In genomic region chr6:5109925-5110714, GRCm38 (mm10) we compare ENCODE assay signal across 7 mouse cellular contexts.
DNase-seq lines count a peak whose midpoint lies in the region; ATAC-seq and TF ChIP-seq lines count a peak whose summit lies in the region.

No protein-coding gene starts in this region.

- H3K9me3 ChIP-seq in embryonic facial prominence, embryonic 10.5 days: no peaks in the 10 kb centered on the region
- H3K9me3 ChIP-seq in intestine, postnatal 0 days (ENCODE audit: control insufficient read depth): no peaks in the 10 kb centered on the region
- H3K9me3 ChIP-seq in midbrain, embryonic 12.5 days: no peaks in the 10 kb centered on the region

- H3K9ac ChIP-seq in intestine, postnatal 0 days (ENCODE audit: low read depth, low read length): no peak overlapping the region
- peak overlapping the region; percentile 39; the same call in 1 of the 2 replicates for H3K9ac ChIP-seq in midbrain, embryonic 12.5 days (replicated peaks)

- H3K27me3 ChIP-seq in embryonic facial prominence, embryonic 10.5 days (replicated peaks; ENCODE audit: low read depth, poor library complexity, severe bottlenecking): no peaks in the 10 kb centered on the region
- H3K27me3 ChIP-seq in intestine, postnatal 0 days (replicated peaks; ENCODE audit: control insufficient read depth, insufficient read depth, low read length): no peaks in the 10 kb centered on the region
- no peaks in the 10 kb centered on the region for H3K27me3 ChIP-seq in midbrain, embryonic 12.5 days
- no peaks in the 10 kb centered on the region for H3K27me3 ChIP-seq in small intestine, adult 2 months (ENCODE audit: control insufficient read depth, insufficient read depth, low read length)

- peak; percentile 99 for TF ChIP-seq CTCF in intestine, postnatal 0 days (IDR thresholded peaks at IDR 0.05; ENCODE audit: low read depth)
- TF ChIP-seq CTCF in small intestine, adult 2 months (IDR thresholded peaks at IDR 0.05; ENCODE audit: extremely low read depth, insufficient read length, insufficient replicate concordance, low read depth, low read length): peak; percentile 87

- peaks cover 54% of the 10 kb centered on the region for H3K4me1 ChIP-seq in embryonic facial prominence, embryonic 10.5 days
- H3K4me1 ChIP-seq in intestine, postnatal 0 days (replicated peaks; ENCODE audit: control insufficient read depth, insufficient read depth, low read length): no peaks in the 10 kb centered on the region
- H3K4me1 ChIP-seq in midbrain, embryonic 12.5 days: peaks cover 20% of the 10 kb centered on the region
- H3K4me1 ChIP-seq in small intestine, adult 2 months (ENCODE audit: control insufficient read depth, insufficient read depth, insufficient read length, low read length): no peaks in the 10 kb centered on the region

- peak overlapping the region; percentile 78 for H3K27ac ChIP-seq in embryonic facial prominence, embryonic 10.5 days (replicated peaks)
- H3K27ac ChIP-seq in intestine, postnatal 0 days (ENCODE audit: low read depth, low read length): no peak overlapping the region
- H3K27ac ChIP-seq in midbrain, embryonic 12.5 days (replicated peaks): no peak overlapping the region; the same call in 1 of the 2 replicates
- no peak overlapping the region for H3K27ac ChIP-seq in small intestine, adult 2 months (ENCODE audit: insufficient read depth, low read depth, low read length)

- intact Hi-C loops in left cerebral cortex, postnatal 4 days (cut with DNase I): loop anchor here (5.0 to 10.0 kb wide), 6 partner anchors 205 to 1603 kb away; partner anchors contain the start of genes Asb4, Peg10, Ppp1r9a and Sgce

- TF ChIP-seq POLR2A in small intestine, adult 2 months (IDR thresholded peaks at IDR 0.05; ENCODE audit: low read depth, low read length): no peak

- peak overlapping the region; percentile 60 for H3K4me2 ChIP-seq in intestine, postnatal 0 days (replicated peaks; ENCODE audit: low read depth)
- peak overlapping the region; percentile 55 for H3K4me2 ChIP-seq in midbrain, embryonic 12.5 days (replicated peaks)

- DNase-seq in adrenal gland, adult 8-10 months: peak; percentile 81
- DNase-seq in embryonic facial prominence, embryonic 10.5 days (ENCODE audit: low spot score): peak; percentile 90
- DNase-seq in gonadal fat pad, adult 2 months (ENCODE audit: low read depth): peak; percentile 40
- DNase-seq in left cerebral cortex, postnatal 4 days: peak; percentile 87

- H3K36me3 ChIP-seq in embryonic facial prominence, embryonic 10.5 days (replicated peaks): peaks cover 5% of the 10 kb centered on the region
- H3K36me3 ChIP-seq in intestine, postnatal 0 days (ENCODE audit: control insufficient read depth, insufficient read depth): no peaks in the 10 kb centered on the region
- no peaks in the 10 kb centered on the region for H3K36me3 ChIP-seq in midbrain, embryonic 12.5 days
- H3K36me3 ChIP-seq in small intestine, adult 2 months (ENCODE audit: control insufficient read depth, insufficient read depth, low read length): no peaks in the 10 kb centered on the region

- H3K4me3 ChIP-seq in embryonic facial prominence, embryonic 10.5 days: peak overlapping the region; percentile 42
- H3K4me3 ChIP-seq in intestine, postnatal 0 days (ENCODE audit: low read depth, low read length): peak overlapping the region; percentile 34
- peak overlapping the region; percentile 37 for H3K4me3 ChIP-seq in midbrain, embryonic 12.5 days
- no peak overlapping the region for H3K4me3 ChIP-seq in small intestine, adult 2 months (ENCODE audit: low read depth, low read length)

- 4% methylated on average over 18 of the region's 18 CpGs for WGBS in embryonic facial prominence, embryonic 10.5 days
- 11% methylated on average over 18 of the region's 18 CpGs for WGBS in intestine, postnatal 0 days
- WGBS in midbrain, embryonic 12.5 days: 7% methylated on average over 18 of the region's 18 CpGs
- 16% methylated on average over 18 of the region's 18 CpGs for WGBS in small intestine, adult 2 months

- peak; percentile 96 for ATAC-seq in intestine, postnatal 0 days
- ATAC-seq in midbrain, embryonic 12.5 days (ENCODE audit: low FRiP score, low read depth): peak; percentile 98

Comparison
In these comparisons a context has a peak if more than half of its experiments do, and no peak if none do; other contexts are left out.
1. DNase-seq: peak in every context shown above with its lines; median percentile 90 in embryonic facial prominence, embryonic 10.5 days; 87 in left cerebral cortex, postnatal 4 days; 81 in adrenal gland, adult 8-10 months; 40 in gonadal fat pad, adult 2 months.